Mouse (Mus musculus) lung, postnatal 0 days (tissue): Measurements from ENCODE around the gene Nrip2. TPM values are rescaled to one million over a fixed set of nuclear protein-coding genes. Genes with fewer than 3 reads are reported as not detected.

Experiments used
- ATAC-seq: fragments of 200-750 bp; cut with Nextera tagmentation; 2 replicates; pipeline ENCODE4 v1.8.0; 2017; ENCODE audit warnings: moderate library complexity
- DNase-seq: peaks from one replicate; pipeline ENCODE4 v3.0.0-alpha.2; 2016; ENCODE audit warnings: low spot score
- H3K27ac ChIP-seq: fragments of 300-500 bp; sonication (generic); 2 replicates; pipeline ENCODE4 v1.5.1; 2014; ENCODE audit warnings: antibody characterized with exemption, mild to moderate bottlenecking, low read length, mixed read lengths
- H3K27me3 ChIP-seq: fragments of 300-500 bp; sonication (generic); replicated peaks from 2 replicates; pipeline ENCODE4 v1.6.1; 2014; ENCODE audit warnings: low read length, mixed read lengths; ENCODE audit not compliant: insufficient read depth
- H3K36me3 ChIP-seq: fragments of 300-500 bp; sonication (generic); 2 replicates; pipeline ENCODE4 v1.6.1; 2014; ENCODE audit warnings: low read length, mixed read lengths; ENCODE audit not compliant: insufficient read depth
- H3K4me1 ChIP-seq: fragments of 300-500 bp; sonication (generic); 2 replicates; pipeline ENCODE4 v1.6.1; 2014; ENCODE audit warnings: antibody characterized with exemption, low read depth, low read length, mixed read lengths; ENCODE audit not compliant: insufficient read depth
- H3K4me2 ChIP-seq: fragments of 300-500 bp; sonication (generic); replicated peaks from 2 replicates; pipeline ENCODE4 v1.6.1; 2014; ENCODE audit warnings: low read depth, mild to moderate bottlenecking, low read length, moderate library complexity, mixed read lengths
- H3K4me3 ChIP-seq: fragments of 300-500 bp; sonication (generic); 2 replicates; pipeline ENCODE4 v1.5.1; 2014; ENCODE audit warnings: low read depth, low read length
- H3K9ac ChIP-seq: fragments of 300-500 bp; sonication (generic); replicated peaks from 2 replicates; pipeline ENCODE4 v1.6.1; 2014; ENCODE audit warnings: low read depth, mild to moderate bottlenecking
- H3K9me3 ChIP-seq: fragments of 300-500 bp; sonication (generic); 2 replicates; pipeline ENCODE4 v1.6.1; 2016; ENCODE audit warnings: low read length, mixed read lengths
- CTCF ChIP-seq: IDR thresholded peaks from 2 replicates; pipeline ENCODE4 v1.5.1; 2016; ENCODE audit warnings: antibody characterized with exemption, mild to moderate bottlenecking
- EP300 ChIP-seq: IDR thresholded peaks from 2 replicates; pipeline ENCODE4 v1.6.1; 2016; ENCODE audit warnings: antibody characterized with exemption, mild to moderate bottlenecking, control low read depth
- WGBS: fragments of 180-500 bp; shearing (Covaris S2); extraction: QIAGEN DNeasy Blood & Tissue Kit; methylation state at CpG from one replicate; pipeline ENCODE4 v1.1.7; 2014; 5-methylcytosine and 5-hydroxymethylcytosine counted together
- polyA plus RNA-seq: library from polyadenylated mRNA; unstranded; fragments of >200 nt; fragmentation: Nextera tagmentation; extraction: Ambion mirVana; gene quantifications from 2 replicates; pipeline ENCODE4 v1.2.1, GENCODE M21; 2015

The Nrip2 gene
- polyA plus RNA-seq, 1 experiment from 2014 or later = 1.0 TPM

GRCm38 (mm10) chr6:128423496-128424268, 24.6 kb downstream of the Nrip2 start:
- H3K4me1 ChIP-seq = no peaks in the 10 kb centered on the region
- peak overlapping the region; percentile 59 for H3K4me2 ChIP-seq
- no peak for TF ChIP-seq EP300
- TF ChIP-seq CTCF = no peak
- peak overlapping the region; percentile 60 for H3K4me3 ChIP-seq
- H3K36me3 ChIP-seq = 0 out of 2 replicates have a peak, but pooled peaks cover under 1% of the 10 kb centered on the region
- H3K9ac ChIP-seq = peak overlapping the region; percentile 55; the same call in 1 of the 2 replicates
- no peaks in the 10 kb centered on the region for H3K9me3 ChIP-seq
- WGBS = 34% methylated on average over 14 of the region's 16 CpGs
- no peak for ATAC-seq
- peak overlapping the region; percentile 90 for H3K27ac ChIP-seq
- no peaks in the 10 kb centered on the region for H3K27me3 ChIP-seq
- DNase-seq = no peak

- H3K4me2 ChIP-seq = peak within 1 kb of the TSS; percentile 59
- peak within 1 kb of the TSS; percentile 55 for H3K9ac ChIP-seq
- H3K4me1 ChIP-seq = no peaks in the 10 kb centered on the region
- WGBS = under 1% methylated on average over 42 of the region's 42 CpGs
- DNase-seq = peak; percentile 99
- H3K27me3 ChIP-seq = no peaks in the 10 kb centered on the region
- no peaks in the 10 kb centered on the region for H3K9me3 ChIP-seq
- peak within 1 kb of the TSS; percentile 90 for H3K27ac ChIP-seq
- 0 out of 2 replicates have a peak, but pooled peaks cover 6% of the 10 kb centered on the region for H3K36me3 ChIP-seq
- peak; percentile 97 for ATAC-seq
- TF ChIP-seq CTCF = no peak
- TF ChIP-seq EP300 = no peak
- H3K4me3 ChIP-seq = peak within 1 kb of the TSS; percentile 60
Observed at GRCm38 (mm10) chr6:128424269-128425019, 25.3 kb downstream of the Nrip2 start, which contains the start of gene Itfg2. Gene Itfg2 (minus strand): TSS chr6:128424931.

GRCm38 (mm10) chr6:128425046-128425445, 25.9 kb downstream of the Nrip2 start:
- Histone ChIP-seq H3K36me3 (0 out of 2 replicates have a peak, but pooled peaks cover 8% of the 10 kb centered on the region), H3K9ac (peak overlapping the region; percentile 55), H3K27ac (peak overlapping the region; percentile 90), H3K4me1 (no peaks in the 10 kb centered on the region), H3K9me3 (no peaks in the 10 kb centered on the region), H3K4me2 (peak overlapping the region; percentile 59), H3K4me3 (peak overlapping the region; percentile 60), H3K27me3 (no peaks in the 10 kb centered on the region)
- ATAC-seq (no peak), DNase-seq (no peak)
- TF ChIP-seq CTCF (no peak), EP300 (no peak; the same call in 1 of the 2 replicates)
- WGBS = 21% methylated on average over 9 of the region's 9 CpGs

GRCm38 (mm10) chr6:128427571-128427970, 28.5 kb downstream of the Nrip2 start:
- Histone ChIP-seq H3K27ac (no peak overlapping the region), H3K4me1 (no peaks in the 10 kb centered on the region), H3K36me3 (peaks cover 22% of the 10 kb centered on the region), H3K27me3 (no peaks in the 10 kb centered on the region), H3K9ac (no peak overlapping the region), H3K9me3 (no peaks in the 10 kb centered on the region), H3K4me3 (no peak overlapping the region), H3K4me2 (no peak overlapping the region)
- WGBS = 81% methylated on average over 5 of the region's 5 CpGs
- DNase-seq (peak; percentile 52), ATAC-seq (no peak)
- no peak for TF ChIP-seq EP300
- no peak for TF ChIP-seq CTCF

GRCm38 (mm10) chr6:128429300-128429699, 30.2 kb downstream of the Nrip2 start:
- H3K9ac ChIP-seq = no peak overlapping the region
- TF ChIP-seq EP300 = no peak
- no peak for TF ChIP-seq CTCF
- no peak for ATAC-seq

GRCm38 (mm10) chr6:128429826-128430225, 30.7 kb downstream of the Nrip2 start:
- DNase-seq = peak; percentile 73
- no peak overlapping the region for H3K4me3 ChIP-seq
- peak; percentile 48; the same call in 1 of the 2 replicates for TF ChIP-seq EP300
- no peak for TF ChIP-seq CTCF
- no peaks in the 10 kb centered on the region for H3K9me3 ChIP-seq
- H3K27ac ChIP-seq = no peak overlapping the region
- H3K27me3 ChIP-seq = no peaks in the 10 kb centered on the region
- no peak overlapping the region for H3K9ac ChIP-seq
- ATAC-seq = peak; percentile 68
- WGBS = 70% methylated on average over 6 of the region's 6 CpGs
- H3K36me3 ChIP-seq = peaks cover 39% of the 10 kb centered on the region
- H3K4me1 ChIP-seq = no peaks in the 10 kb centered on the region
- no peak overlapping the region for H3K4me2 ChIP-seq

More at GRCm38 (mm10) chr6:128429300-128429699, 30.2 kb downstream of the Nrip2 start:
- Histone ChIP-seq H3K4me2 (no peak overlapping the region), H3K4me1 (no peaks in the 10 kb centered on the region), H3K36me3 (peaks cover 37% of the 10 kb centered on the region), H3K4me3 (no peak overlapping the region), H3K9me3 (no peaks in the 10 kb centered on the region), H3K27ac (no peak overlapping the region), H3K27me3 (no peaks in the 10 kb centered on the region)
- WGBS = 94% methylated on average over 2 of the region's 2 CpGs
- no peak for DNase-seq
